Mouse (Mus musculus) CH12.LX (cell line): ENCODE results near the gene Psmd9. TPM values are rescaled to one million over a fixed set of nuclear protein-coding genes. Genes with fewer than 3 reads are reported as not detected.

Source experiments
- DNase-seq: peaks from one replicate; pipeline ENCODE4 v3.0.0-alpha.2; 2013; ENCODE audit errors: extremely low read depth
- H3K27ac ChIP-seq: 2 replicates; pipeline ENCODE4 v1.5.1; 2012; ENCODE audit warnings: low read depth, mild to moderate bottlenecking, control low read depth, moderate library complexity; ENCODE audit not compliant: insufficient read depth
- H3K27me3 ChIP-seq: replicated peaks from 2 replicates; pipeline ENCODE3; 2012; ENCODE audit warnings: inconsistent platforms
- H3K36me3 ChIP-seq, 2 experiments: replicated peaks in 1 of 2; 2 replicates each; pipeline versions ENCODE3 to v1.6.1; 2012; ENCODE audit warnings: inconsistent platforms in 1 of 2, low read length in 1 of 2, mild to moderate bottlenecking in 1 of 2, mixed read lengths in 1 of 2, moderate library complexity in 1 of 2; ENCODE audit not compliant: control insufficient read depth in 1 of 2, insufficient read depth in 1 of 2
- H3K4me1 ChIP-seq, 2 experiments: 2 replicates each; pipeline ENCODE4 v1.6.1; 2012; ENCODE audit warnings: inconsistent platforms in 1 of 2, moderate library complexity in 1 of 2; ENCODE audit not compliant: insufficient read depth in 2 of 2, control insufficient read depth in 1 of 2
- H3K4me2 ChIP-seq: 2 replicates; pipeline ENCODE4 v1.6.1; 2012; ENCODE audit warnings: low read depth, mild to moderate bottlenecking, control low read depth; ENCODE audit not compliant: poor library complexity, insufficient read depth, severe bottlenecking
- H3K4me3 ChIP-seq, 3 experiments: fragments of 150-350 bp in 1 of 3; sonication (generic) in 1 of 3; replicated peaks in 1 of 3; 2 replicates each; pipeline versions ENCODE3 to v1.5.1; 2011 to 2012; ENCODE audit warnings: low read depth in 2 of 3, low read length in 2 of 3, mild to moderate bottlenecking in 2 of 3, moderate library complexity in 2 of 3, control low read depth in 1 of 3, improper control_type of control experiment in 1 of 3, inconsistent platforms in 1 of 3, mixed read lengths in 1 of 3; ENCODE audit not compliant: poor library complexity in 1 of 3
- H3K79me2 ChIP-seq: replicated peaks from 2 replicates; pipeline ENCODE4 v1.6.1; 2012; ENCODE audit warnings: mild to moderate bottlenecking, moderate library complexity; ENCODE audit not compliant: control insufficient read depth, poor library complexity, insufficient read depth, severe bottlenecking; ENCODE audit errors: extremely low read depth
- H3K9ac ChIP-seq: 2 replicates; pipeline ENCODE4 v1.6.1; 2012; ENCODE audit warnings: low read depth, mild to moderate bottlenecking, control low read depth, moderate library complexity; ENCODE audit not compliant: insufficient read depth
- H3K9me3 ChIP-seq: replicated peaks from 2 replicates; pipeline ENCODE3; 2012; ENCODE audit warnings: low read length, inconsistent platforms, mixed read lengths
- BHLHE40 ChIP-seq: IDR thresholded peaks from 2 replicates; pipeline ENCODE4 v1.6.1; 2011; ENCODE audit warnings: mild to moderate bottlenecking, low read depth, low read length, improper control_type of control experiment
- CHD1 ChIP-seq: IDR thresholded peaks from 2 replicates; pipeline ENCODE4 v1.6.1; 2012; ENCODE audit warnings: low read depth, low read length, improper control_type of control experiment, inconsistent platforms
- CHD2 ChIP-seq: IDR thresholded peaks from 2 replicates; pipeline ENCODE4 v1.6.1; 2011; ENCODE audit warnings: low read length, improper control_type of control experiment
- CTCF ChIP-seq, 2 experiments: IDR thresholded peaks in 1 of 2; conservative IDR thresholded peaks in 1 of 2; 2 replicates each; pipeline ENCODE4 v1.5.1; 2011 to 2012; ENCODE audit warnings: low read depth in 2 of 2, low read length in 2 of 2, improper control_type of control experiment in 1 of 2, inconsistent platforms in 1 of 2, mild to moderate bottlenecking in 1 of 2, moderate library complexity in 1 of 2
- ELF1 ChIP-seq: IDR thresholded peaks from 2 replicates; pipeline ENCODE4 v1.6.1; 2014; ENCODE audit warnings: low read depth, mild to moderate bottlenecking, inconsistent platforms, low read length, improper control_type of control experiment
- EP300 ChIP-seq: IDR thresholded peaks from 2 replicates; pipeline ENCODE4 v1.6.1; 2011; ENCODE audit warnings: low read length, improper control_type of control experiment
- ETS1 ChIP-seq: conservative IDR thresholded peaks from 2 replicates; pipeline ENCODE4 v1.6.1; 2012; ENCODE audit warnings: low read depth, mild to moderate bottlenecking, inconsistent platforms, low read length, improper control_type of control experiment, moderate library complexity
- GABPA ChIP-seq: IDR thresholded peaks from 2 replicates; pipeline ENCODE4 v1.6.1; 2012; ENCODE audit warnings: low read depth, low read length, improper control_type of control experiment, inconsistent platforms; ENCODE audit not compliant: insufficient replicate concordance
- HCFC1 ChIP-seq: IDR thresholded peaks from 2 replicates; pipeline ENCODE4 v1.6.1; 2012; ENCODE audit warnings: low read depth, mild to moderate bottlenecking, inconsistent platforms, low read length, improper control_type of control experiment
- IRF4 ChIP-seq: IDR thresholded peaks from 2 replicates; pipeline ENCODE4 v1.6.1; 2014; ENCODE audit warnings: low read depth, mild to moderate bottlenecking, inconsistent platforms, low read length, improper control_type of control experiment
- JUND ChIP-seq: conservative IDR thresholded peaks from 2 replicates; pipeline ENCODE4 v1.6.1; 2011; ENCODE audit warnings: low read depth, low read length, improper control_type of control experiment
- MAFK ChIP-seq: IDR thresholded peaks from 2 replicates; pipeline ENCODE4 v1.6.1; 2011; ENCODE audit warnings: low read length, improper control_type of control experiment; ENCODE audit not compliant: insufficient replicate concordance
- MXI1 ChIP-seq: IDR thresholded peaks from 2 replicates; pipeline ENCODE4 v1.6.1; 2011; ENCODE audit warnings: mild to moderate bottlenecking, low read depth, low read length, improper control_type of control experiment
- MYC ChIP-seq: IDR thresholded peaks from 2 replicates; pipeline ENCODE4 v1.6.1; 2011; ENCODE audit warnings: low read depth, mild to moderate bottlenecking, improper control_type of control experiment, low read length
- NRF1 ChIP-seq: IDR thresholded peaks from 2 replicates; pipeline ENCODE4 v1.6.1; 2014; ENCODE audit warnings: low read depth, mild to moderate bottlenecking, inconsistent platforms, low read length, improper control_type of control experiment, moderate library complexity
- POLR2AphosphoS2 ChIP-seq: IDR thresholded peaks from 2 replicates; pipeline ENCODE4 v1.6.1; 2011; ENCODE audit warnings: low read depth, low read length, improper control_type of control experiment
- RAD21 ChIP-seq: IDR thresholded peaks from 2 replicates; pipeline ENCODE4 v1.6.1; 2011; ENCODE audit warnings: low read depth, mild to moderate bottlenecking, low read length, improper control_type of control experiment, moderate library complexity
- SIN3A ChIP-seq: IDR thresholded peaks from 2 replicates; pipeline ENCODE4 v1.6.1; 2012; ENCODE audit warnings: low read length, improper control_type of control experiment, inconsistent platforms
- SMC3 ChIP-seq: IDR thresholded peaks from 2 replicates; pipeline ENCODE4 v1.6.1; 2011; ENCODE audit warnings: low read depth, low read length, improper control_type of control experiment
- TCF12 ChIP-seq: IDR thresholded peaks from 2 replicates; pipeline ENCODE4 v1.6.1; 2014; ENCODE audit warnings: low read depth, mild to moderate bottlenecking, inconsistent platforms, low read length, improper control_type of control experiment
- USF2 ChIP-seq: conservative IDR thresholded peaks from 2 replicates; pipeline ENCODE4 v1.6.1; 2011; ENCODE audit warnings: low read depth, low read length, improper control_type of control experiment
- ZKSCAN1 ChIP-seq: IDR thresholded peaks from 2 replicates; pipeline ENCODE4 v1.6.1; 2012; ENCODE audit warnings: low read depth, inconsistent platforms, low read length, improper control_type of control experiment, borderline replicate concordance
- ZNF384 ChIP-seq: IDR thresholded peaks from 2 replicates; pipeline ENCODE4 v1.6.1; 2012; ENCODE audit warnings: low read depth, low read length, improper control_type of control experiment, inconsistent platforms
- dilution Hi-C: fragments of 300-500 bp; cut with MboI; formaldehyde crosslinking; loops from 2 replicates; pipeline ENCODE4 v1.14.3; 2020; ENCODE audit warnings: low sequenced_read_pairs; ENCODE audit not compliant: extremely low pct_unique_long_range_greater_than_20kb, extremely low pct_ligation_motif_present
- in situ Hi-C: fragments of 300-500 bp; cut with MboI; formaldehyde crosslinking; loops from 3 replicates; pipeline ENCODE4 v1.14.3; 2019; ENCODE audit warnings: low sequenced_read_pairs, low pct_ligation_motif_present, low pct_unique_long_range_greater_than_20kb, mixed read lengths
- polyA plus RNA-seq: library from polyadenylated mRNA; unstranded; fragments of >175 nt; gene quantifications from 2 replicates; pipeline ENCODE4 v1.2.1, GENCODE M21; 2012; ENCODE audit warnings: low read depth; ENCODE audit not compliant: insufficient read length
- total RNA-seq, 2 experiments: library from RNA; depleted of rRNA; stranded (reverse); fragments of 300-350 nt in 1 of 2; fragments of >200 nt in 1 of 2; gene quantifications; 2 replicates each; pipeline ENCODE4 v1.2.3; 2012 to 2014

Psmd9 gene
- total and polyA plus RNA-seq, 3 experiments = 30.8 to 38.0 (median 35.5) TPM

DNA sequence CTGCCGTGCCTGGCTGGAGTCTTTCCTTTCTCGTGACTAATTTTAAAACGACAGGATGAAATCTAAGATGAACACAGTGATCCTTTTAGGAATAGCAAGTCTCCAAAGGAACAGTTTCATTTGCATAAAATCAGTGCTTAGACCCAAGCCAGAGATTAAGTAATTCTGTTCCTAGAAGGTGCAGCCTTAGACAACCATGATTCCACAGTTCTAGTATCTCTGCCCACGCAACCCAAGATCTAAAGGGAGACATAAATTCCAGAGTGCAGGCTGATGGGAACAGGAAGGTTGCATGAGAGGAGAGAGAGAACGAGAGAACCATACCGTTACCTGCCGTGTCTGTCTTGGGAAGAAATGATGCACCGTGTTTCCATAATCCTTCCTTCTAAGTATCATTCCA is 91.5 kb downstream of the Psmd9 start (continued):
- no peak for TF ChIP-seq USF2

DNA sequence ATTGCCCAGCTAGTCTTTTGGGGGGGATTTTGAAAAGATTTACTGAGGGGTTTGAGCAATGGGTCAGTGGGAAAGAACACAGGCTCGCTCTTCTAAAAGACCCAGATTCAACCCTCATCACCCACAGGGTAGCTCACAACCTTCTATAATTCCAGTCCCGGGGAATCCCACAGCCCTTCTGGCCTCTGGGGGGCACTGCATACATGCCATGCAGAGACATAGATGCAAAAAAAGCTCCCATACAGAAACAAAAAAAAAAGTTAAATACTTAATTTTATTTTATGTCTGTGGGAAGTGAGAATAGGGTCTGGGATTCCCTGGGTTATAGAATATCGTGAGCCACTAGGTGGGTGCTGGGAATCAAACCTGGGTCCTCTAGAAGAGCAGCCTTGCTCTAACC is 97.7 kb downstream of the Psmd9 start:
- Histone ChIP-seq H3K79me2 (no peaks in the 10 kb centered on the region), H3K36me3 (no peaks in the 10 kb centered on the region), H3K27ac (no peak overlapping the region), H3K4me2 (no peak overlapping the region), H3K4me3 (no peak overlapping the region), H3K27me3 (no peaks in the 10 kb centered on the region), H3K4me1 (no peaks in the 10 kb centered on the region), H3K9ac (no peak overlapping the region), H3K9me3 (no peaks in the 10 kb centered on the region)
- in situ Hi-C loops = no loop called here
- DNase-seq = no peak
- dilution Hi-C loops = no loop called here
- TF ChIP-seq SIN3A (no peak), TCF12 (no peak), MYC (no peak), IRF4 (no peak), ZNF384 (peak; percentile 78), RAD21 (peak; percentile 43), NRF1 (no peak), GABPA (no peak), CHD2 (no peak), CHD1 (no peak), MAFK (no peak), SMC3 (peak; percentile 19; the same call in 1 of the 2 replicates), BHLHE40 (no peak), ZKSCAN1 (no peak), JUND (no peak), ETS1 (no peak), CTCF (conservative IDR thresholded peaks at IDR 0.05 in 1 of 2, IDR thresholded peaks at IDR 0.05 in 1 of 2; ENCODE audit: low read depth in 2 of 2, low read length in 2 of 2) (peak in 1 of 2 experiments; percentile 51; a peak in 2 of 4 replicates), EP300 (no peak), POLR2AphosphoS2 (no peak), MXI1 (no peak), HCFC1 (no peak), ELF1 (no peak)
- TF ChIP-seq, all 38 proteins: peak for 4
